Mouse (Mus musculus) erythroblast, adult 5-6 weeks (primary cell): ENCODE data around the gene Adgrv1. TPM values are rescaled to one million over a fixed set of nuclear protein-coding genes. Genes with fewer than 3 reads are reported as not detected.

ENCODE experiments used
- ATAC-seq: replicated peaks from 2 replicates; pipeline ENCODE4 v1.8.0; 2016; ENCODE audit warnings: moderate number of reproducible peaks, mild to moderate bottlenecking, moderate TSS enrichment, inconsistent platforms; ENCODE audit not compliant: poor library complexity, low FRiP score, severe bottlenecking
- total RNA-seq, 2 experiments: library from RNA; stranded (forward) in 1 of 2; stranded (reverse) in 1 of 2; fragments of 150-400 nt in 1 of 2; fragments of 200-764, 138-1000 nt in 1 of 2; gene quantifications; 2 replicates each; pipeline versions ENCODE4 v1.2.3 to v1.2.4; 2015 to 2017; ENCODE audit warnings: low replicate concordance in 2 of 2

Adgrv1 gene
- total RNA-seq, 2 experiments from 2014 or later = 1.0 TPM; not detected in 1

GRCm38 (mm10) chr13:81352296-81352695 is 280.7 kb downstream of the Adgrv1 start:
- no peak for ATAC-seq

GRCm38 (mm10) chr13:81351462-81352155 is 281.3 kb downstream of the Adgrv1 start:
- no peak for ATAC-seq

- no peak for ATAC-seq
Observed at GRCm38 (mm10) chr13:81347261-81347980, 285.5 kb downstream of the Adgrv1 start.

- ATAC-seq = no peak
Observed at GRCm38 (mm10) chr13:81342987-81343596, 289.9 kb downstream of the Adgrv1 start.

DNA sequence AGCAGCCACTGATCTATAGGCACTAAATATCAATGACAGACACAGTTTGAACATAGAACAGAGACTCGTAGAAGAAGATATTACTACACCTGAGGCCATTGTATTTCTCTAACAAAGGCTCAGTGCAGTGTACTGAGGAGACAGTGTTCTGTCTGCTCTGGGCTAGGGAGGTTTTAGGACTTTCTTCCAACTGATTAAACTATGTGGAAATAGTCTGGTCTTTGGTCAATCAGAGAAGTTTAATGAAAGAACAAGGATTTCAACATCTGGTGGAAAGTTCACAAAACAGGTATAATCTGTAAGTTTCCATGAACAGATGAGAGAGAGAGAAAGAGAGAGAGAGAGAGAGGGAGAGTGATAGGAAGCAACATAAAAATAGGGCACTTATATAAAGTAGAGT is 297.7 kb downstream of the Adgrv1 start:
- no peak for ATAC-seq

DNA sequence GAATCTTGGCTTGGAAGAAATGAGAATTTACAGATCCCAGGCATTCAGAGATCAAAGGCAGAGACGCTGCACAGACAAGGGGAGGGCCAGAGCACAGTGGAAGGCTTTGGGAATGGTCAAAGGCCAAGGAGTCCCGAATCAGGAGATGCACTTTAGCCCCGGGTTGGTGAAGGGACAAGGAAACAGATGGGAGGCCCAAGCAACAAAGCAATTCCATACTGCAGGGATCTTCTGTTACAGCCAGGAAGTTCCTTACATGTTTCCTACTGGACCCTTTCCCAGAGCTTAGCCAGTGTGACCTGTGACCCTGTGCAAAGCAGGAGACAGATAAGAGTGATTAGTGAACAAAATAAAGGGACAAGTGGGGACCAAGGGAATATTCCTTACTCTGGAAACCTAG is 300.9 kb downstream of the Adgrv1 start:
- ATAC-seq = no peak

DNA sequence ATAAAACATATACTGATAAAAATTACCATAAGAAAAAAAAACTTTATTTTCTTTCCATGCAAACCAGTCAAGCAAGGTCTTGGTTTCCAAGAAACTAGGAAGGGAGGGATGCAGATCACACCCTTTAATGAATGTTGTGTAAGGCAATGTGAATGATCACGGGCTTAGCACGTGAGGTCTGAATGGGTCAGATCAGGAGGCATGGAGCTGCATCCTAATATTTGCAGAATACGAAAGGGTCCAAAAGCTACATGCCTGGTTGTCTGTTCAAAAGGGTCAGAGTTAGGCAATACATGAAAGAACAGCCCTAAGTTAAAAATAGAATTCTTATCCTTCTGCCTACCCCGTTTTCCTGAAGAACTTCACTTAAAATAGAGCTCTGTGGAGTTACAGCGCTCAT is 303.2 kb downstream of the Adgrv1 start:
- ATAC-seq = no peak

GRCm38 (mm10) chr13:81328181-81328580 is 304.8 kb downstream of the Adgrv1 start:
- ATAC-seq = no peak

- no peak for ATAC-seq
Observed at GRCm38 (mm10) chr13:81325606-81326215, 307.2 kb downstream of the Adgrv1 start.

- no peak for ATAC-seq
Observed at GRCm38 (mm10) chr13:81323546-81324316, 309.2 kb downstream of the Adgrv1 start.

DNA sequence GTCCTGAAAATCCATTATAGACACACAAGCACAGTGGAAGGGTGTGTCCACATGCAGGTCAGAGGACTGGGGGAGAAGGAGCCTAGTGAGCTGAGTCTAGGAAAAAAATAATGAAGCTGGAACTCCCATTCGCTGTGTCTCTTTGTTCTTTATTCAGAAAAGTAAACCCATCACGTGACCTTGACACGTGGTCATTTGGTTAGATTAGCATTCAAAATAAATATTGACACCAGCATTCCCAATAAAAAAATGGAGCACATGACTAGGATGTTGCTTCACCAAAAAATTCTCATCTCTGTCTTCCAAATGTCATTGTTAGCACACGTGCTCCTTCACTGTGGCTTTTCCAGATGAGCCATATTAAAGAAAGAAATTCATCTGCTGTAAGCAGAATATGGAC is 316.4 kb downstream of the Adgrv1 start:
- no peak for ATAC-seq

GRCm38 (mm10) chr13:81314306-81315120 is 318.4 kb downstream of the Adgrv1 start:
- no peak for ATAC-seq

DNA sequence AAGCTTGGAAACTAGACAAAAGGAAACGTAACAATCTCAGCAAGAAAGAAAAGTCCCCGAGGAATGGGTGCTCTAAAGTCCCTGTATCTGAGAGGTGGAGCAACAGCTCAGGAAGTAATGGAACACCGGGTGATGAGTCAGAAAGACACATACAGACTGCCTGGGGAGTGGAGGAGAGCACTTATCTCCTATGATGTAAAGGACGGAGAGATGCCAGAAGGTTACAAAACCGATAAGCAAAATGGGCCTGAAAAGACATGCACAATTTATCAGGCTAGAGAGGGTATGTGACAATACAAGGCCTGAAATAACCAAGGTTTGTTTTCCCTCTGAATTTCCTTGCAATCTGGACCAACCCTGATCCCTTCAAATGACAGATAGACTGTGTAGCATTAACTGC is 320.8 kb downstream of the Adgrv1 start:
- no peak for ATAC-seq

DNA sequence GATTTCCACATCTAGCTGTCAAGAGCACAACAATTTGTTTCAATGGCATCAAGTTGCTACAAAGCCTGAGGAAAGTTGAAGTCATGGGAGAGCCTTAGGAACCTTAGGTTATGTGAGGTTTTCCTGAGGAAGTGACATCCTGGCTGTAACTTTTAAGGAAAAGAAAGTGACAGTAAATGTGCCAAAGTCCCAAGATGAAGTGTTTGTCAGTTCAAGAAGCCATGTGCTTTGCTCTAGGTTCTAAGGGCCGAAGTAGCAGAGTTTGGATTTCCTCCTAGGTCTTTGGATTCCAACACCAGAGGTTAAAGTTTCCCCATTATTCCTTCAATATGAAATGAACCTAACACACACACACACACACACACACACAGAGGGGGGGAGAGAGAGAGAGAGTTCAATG is 332.1 kb downstream of the Adgrv1 start:
- no peak for ATAC-seq

DNA sequence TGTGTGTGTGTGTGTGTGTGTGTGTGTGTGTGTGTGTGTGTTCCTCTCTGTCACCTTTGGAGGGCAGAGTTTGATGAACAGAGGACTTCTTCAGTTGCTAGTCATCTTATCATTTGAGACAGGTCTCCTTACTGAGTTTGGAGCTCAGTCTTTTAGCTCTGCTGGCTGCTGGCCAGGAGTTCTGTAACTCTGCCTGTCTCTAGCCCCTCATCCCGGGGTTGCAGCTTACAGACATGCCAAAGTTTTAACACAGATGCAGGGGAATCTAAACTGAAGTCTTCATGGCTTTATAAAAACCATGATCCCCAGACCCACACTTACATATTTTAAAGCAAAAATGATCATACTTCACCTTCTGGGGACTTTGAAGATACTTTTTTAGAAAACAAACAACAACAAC is 338.8 kb downstream of the Adgrv1 start:
- ATAC-seq = no peak

GRCm38 (mm10) chr13:81282193-81282592 is 350.8 kb downstream of the Adgrv1 start:
- no peak for ATAC-seq

DNA sequence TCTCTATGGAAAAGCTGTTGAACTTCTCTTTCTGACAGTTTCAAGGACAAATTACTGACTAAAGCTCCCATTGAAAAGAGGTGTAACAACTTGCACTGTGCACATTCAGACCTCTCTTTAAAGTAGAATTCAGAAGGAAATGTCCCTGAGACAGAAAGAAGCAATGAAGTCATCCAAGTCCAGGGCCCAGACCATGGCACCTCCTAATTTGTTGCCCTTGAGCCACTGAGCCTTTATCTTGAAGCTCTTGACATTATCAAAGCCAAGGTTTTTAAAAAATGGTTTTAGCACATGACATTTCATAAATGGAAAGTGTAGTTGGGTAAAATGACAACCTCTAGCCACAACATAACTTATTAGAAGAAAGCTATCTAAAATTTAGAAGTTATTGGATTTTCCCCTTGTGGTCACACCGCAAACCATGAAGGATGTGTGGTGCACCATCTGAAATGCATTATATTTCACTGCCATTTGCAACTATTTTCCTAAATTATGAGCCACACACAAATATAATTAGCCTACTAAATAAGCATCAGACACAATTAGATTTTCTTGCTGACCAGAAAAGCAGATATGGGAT is 352.2 kb downstream of the Adgrv1 start:
- no peak for ATAC-seq

GRCm38 (mm10) chr13:81279351-81279736 is 353.6 kb downstream of the Adgrv1 start:
- no peak for ATAC-seq
